Mouse (Mus musculus): ENCODE measurements around the gene Ptprq. TPM values are rescaled to one million over a fixed set of nuclear protein-coding genes. Genes with fewer than 3 reads are reported as not detected.

Gene Ptprq
- polyA plus RNA-seq, 1 experiment from 2014 or later, result 0.04 TPM

GRCm38 (mm10) chr10:107698716-107699115, 21.1 kb downstream of the Ptprq start:
- H3K27me3 ChIP-seq (ENCODE audit: poor library complexity, severe bottlenecking), result no peaks in the 10 kb centered on the region
- WGBS, result 83% methylated on average over 2 of the region's 2 CpGs
- H3K4me1 ChIP-seq, result no peaks in the 10 kb centered on the region
- H3K27ac ChIP-seq, result no peak overlapping the region
- H3K36me3 ChIP-seq (replicated peaks), result no peaks in the 10 kb centered on the region
- DNase-seq (ENCODE audit: extremely low spot score, low spot score), result no peak
- no peaks in the 10 kb centered on the region for H3K9me3 ChIP-seq
- no peak overlapping the region for H3K4me3 ChIP-seq

DNA sequence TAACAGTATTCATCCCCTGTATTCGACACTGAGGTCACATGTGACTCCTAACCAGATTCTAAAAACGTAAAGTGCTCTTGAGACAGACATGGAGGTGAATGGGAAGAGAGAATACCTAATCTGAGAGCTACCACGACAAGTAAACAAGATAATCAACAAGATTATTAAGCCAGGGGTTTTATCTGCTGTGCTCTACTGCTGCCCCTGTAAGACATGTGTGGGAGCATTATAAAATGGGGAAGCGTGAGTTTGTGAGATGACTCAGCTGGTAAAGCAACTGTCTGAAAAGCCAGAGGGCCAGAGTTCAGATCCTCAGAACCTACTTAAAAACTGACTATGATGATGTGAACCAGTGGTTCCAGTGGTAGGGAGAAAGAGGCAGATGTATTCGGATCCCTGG, 22.7 kb downstream of the Ptprq start:
- H3K36me3 ChIP-seq (replicated peaks), result no peaks in the 10 kb centered on the region
- no peaks in the 10 kb centered on the region for H3K4me1 ChIP-seq
- WGBS, result 87% methylated on average over 5 of the region's 5 CpGs
- no peaks in the 10 kb centered on the region for H3K27me3 ChIP-seq (ENCODE audit: poor library complexity, severe bottlenecking)
- no peaks in the 10 kb centered on the region for H3K9me3 ChIP-seq
- H3K4me3 ChIP-seq, result no peak overlapping the region
- DNase-seq (ENCODE audit: extremely low spot score, low spot score), result no peak
- no peak overlapping the region for H3K27ac ChIP-seq

GRCm38 (mm10) chr10:107687382-107687781, 32.5 kb downstream of the Ptprq start:
- Histone ChIP-seq H3K36me3 (replicated peaks) (no peaks in the 10 kb centered on the region), H3K27ac (no peak overlapping the region), H3K27me3 (ENCODE audit: poor library complexity, severe bottlenecking) (no peaks in the 10 kb centered on the region), H3K4me1 (no peaks in the 10 kb centered on the region), H3K4me3 (no peak overlapping the region), H3K9me3 (no peaks in the 10 kb centered on the region)
- no peak for DNase-seq (ENCODE audit: extremely low spot score, low spot score)
- 87% methylated on average over 6 of the region's 6 CpGs for WGBS

GRCm38 (mm10) chr10:107675994-107676393, 43.9 kb downstream of the Ptprq start:
- Histone ChIP-seq H3K9me3 (no peaks in the 10 kb centered on the region), H3K4me3 (no peak overlapping the region), H3K36me3 (replicated peaks) (no peaks in the 10 kb centered on the region), H3K27me3 (ENCODE audit: poor library complexity, severe bottlenecking) (no peaks in the 10 kb centered on the region), H3K27ac (0 out of 2 replicates have a peak overlapping the region, but pooled peaks have one; percentile 53), H3K4me1 (peaks cover 5% of the 10 kb centered on the region; the same call in 1 of the 2 replicates)
- no peak for DNase-seq (ENCODE audit: extremely low spot score, low spot score)
- 66% methylated on average over 1 of the region's 1 CpGs for WGBS

- no peak for DNase-seq (ENCODE audit: extremely low spot score, low spot score)
- H3K4me3 ChIP-seq, result no peak overlapping the region
- H3K27me3 ChIP-seq (ENCODE audit: poor library complexity, severe bottlenecking), result no peaks in the 10 kb centered on the region
- no peak overlapping the region for H3K27ac ChIP-seq
- H3K9me3 ChIP-seq, result no peaks in the 10 kb centered on the region
- H3K4me1 ChIP-seq, result no peaks in the 10 kb centered on the region
- H3K36me3 ChIP-seq (replicated peaks), result no peaks in the 10 kb centered on the region
- WGBS, result 87% methylated on average over 4 of the region's 4 CpGs
Measured at GRCm38 (mm10) chr10:107668374-107669094, 51.3 kb downstream of the Ptprq start.

- Histone ChIP-seq H3K27ac (no peak overlapping the region), H3K27me3 (ENCODE audit: poor library complexity, severe bottlenecking) (no peaks in the 10 kb centered on the region), H3K9me3 (no peaks in the 10 kb centered on the region), H3K36me3 (replicated peaks) (no peaks in the 10 kb centered on the region), H3K4me3 (no peak overlapping the region), H3K4me1 (no peaks in the 10 kb centered on the region)
- WGBS, result 78% methylated on average over 5 of the region's 5 CpGs
- no peak for DNase-seq (ENCODE audit: extremely low spot score, low spot score)
Measured at GRCm38 (mm10) chr10:107662372-107663065, 57.3 kb downstream of the Ptprq start.

DNA sequence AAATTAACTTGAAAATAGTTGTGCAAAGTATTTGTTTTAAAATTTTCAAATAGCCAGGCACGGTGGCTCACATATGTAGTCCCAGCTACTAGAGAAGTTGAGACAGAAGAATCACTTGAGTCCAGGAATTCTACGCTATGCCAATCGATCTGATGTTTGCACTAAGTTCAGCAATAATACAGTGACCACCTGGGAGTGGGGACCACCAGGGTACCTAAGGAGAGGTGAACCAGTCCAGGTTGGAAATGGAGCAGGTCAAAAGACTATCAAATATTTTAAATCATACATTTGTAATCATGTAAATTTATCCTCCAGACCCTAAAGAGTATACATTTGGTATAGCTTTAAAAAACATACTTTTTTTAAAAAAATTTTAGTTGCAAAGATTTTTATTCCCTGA, 57.9 kb downstream of the Ptprq start:
- WGBS, result 93% methylated on average over 3 of the region's 3 CpGs
- Histone ChIP-seq H3K27ac (no peak overlapping the region), H3K4me1 (no peaks in the 10 kb centered on the region), H3K27me3 (ENCODE audit: poor library complexity, severe bottlenecking) (no peaks in the 10 kb centered on the region), H3K9me3 (no peaks in the 10 kb centered on the region), H3K36me3 (replicated peaks) (no peaks in the 10 kb centered on the region), H3K4me3 (no peak overlapping the region)
- no peak for DNase-seq (ENCODE audit: extremely low spot score, low spot score)

GRCm38 (mm10) chr10:107659141-107659540, 60.7 kb downstream of the Ptprq start:
- 81% methylated on average over 2 of the region's 2 CpGs for WGBS
- H3K9me3 ChIP-seq, result no peaks in the 10 kb centered on the region
- H3K4me1 ChIP-seq, result no peaks in the 10 kb centered on the region
- no peak overlapping the region for H3K4me3 ChIP-seq
- no peaks in the 10 kb centered on the region for H3K36me3 ChIP-seq (replicated peaks)
- no peak for DNase-seq (ENCODE audit: extremely low spot score, low spot score)
- H3K27ac ChIP-seq, result no peak overlapping the region
- H3K27me3 ChIP-seq (ENCODE audit: poor library complexity, severe bottlenecking), result no peaks in the 10 kb centered on the region

- WGBS, result 88% methylated on average over 2 of the region's 2 CpGs
- no peak for DNase-seq (ENCODE audit: extremely low spot score, low spot score)
- H3K27ac ChIP-seq, result no peak overlapping the region
Measured at GRCm38 (mm10) chr10:107649687-107650086, 70.2 kb downstream of the Ptprq start.

GRCm38 (mm10) chr10:107628104-107628503, 91.7 kb downstream of the Ptprq start:
- Histone ChIP-seq H3K36me3 (replicated peaks) (no peaks in the 10 kb centered on the region), H3K4me3 (no peak overlapping the region), H3K27ac (no peak overlapping the region), H3K4me1 (no peaks in the 10 kb centered on the region), H3K9me3 (no peaks in the 10 kb centered on the region), H3K27me3 (ENCODE audit: poor library complexity, severe bottlenecking) (no peaks in the 10 kb centered on the region)
- WGBS, result 82% methylated on average over 3 of the region's 3 CpGs
- no peak for DNase-seq (ENCODE audit: extremely low spot score, low spot score)

More at GRCm38 (mm10) chr10:107649687-107650086, 70.2 kb downstream of the Ptprq start:
- H3K27me3 ChIP-seq (ENCODE audit: poor library complexity, severe bottlenecking), result no peaks in the 10 kb centered on the region
- H3K9me3 ChIP-seq, result no peaks in the 10 kb centered on the region
- no peak overlapping the region for H3K4me3 ChIP-seq
- H3K4me1 ChIP-seq, result no peaks in the 10 kb centered on the region
- no peaks in the 10 kb centered on the region for H3K36me3 ChIP-seq (replicated peaks)

GRCm38 (mm10) chr10:107626648-107627047, 93.2 kb downstream of the Ptprq start:
- H3K4me3 ChIP-seq, result no peak overlapping the region
- H3K36me3 ChIP-seq (replicated peaks), result no peaks in the 10 kb centered on the region
- no peaks in the 10 kb centered on the region for H3K27me3 ChIP-seq (ENCODE audit: poor library complexity, severe bottlenecking)
- WGBS, result 77% methylated on average over 1 of the region's 1 CpGs
- no peaks in the 10 kb centered on the region for H3K4me1 ChIP-seq
- no peaks in the 10 kb centered on the region for H3K9me3 ChIP-seq
- DNase-seq (ENCODE audit: extremely low spot score, low spot score), result no peak
- no peak overlapping the region for H3K27ac ChIP-seq

- no peak overlapping the region for H3K4me3 ChIP-seq
- WGBS, result 84% methylated on average over 4 of the region's 4 CpGs
- H3K27ac ChIP-seq, result no peak overlapping the region
- H3K9me3 ChIP-seq, result no peaks in the 10 kb centered on the region
- no peaks in the 10 kb centered on the region for H3K27me3 ChIP-seq (ENCODE audit: poor library complexity, severe bottlenecking)
- no peaks in the 10 kb centered on the region for H3K4me1 ChIP-seq
- no peak for DNase-seq (ENCODE audit: extremely low spot score, low spot score)
- H3K36me3 ChIP-seq (replicated peaks), result no peaks in the 10 kb centered on the region
Measured at GRCm38 (mm10) chr10:107624211-107624610, 95.6 kb downstream of the Ptprq start.

DNA sequence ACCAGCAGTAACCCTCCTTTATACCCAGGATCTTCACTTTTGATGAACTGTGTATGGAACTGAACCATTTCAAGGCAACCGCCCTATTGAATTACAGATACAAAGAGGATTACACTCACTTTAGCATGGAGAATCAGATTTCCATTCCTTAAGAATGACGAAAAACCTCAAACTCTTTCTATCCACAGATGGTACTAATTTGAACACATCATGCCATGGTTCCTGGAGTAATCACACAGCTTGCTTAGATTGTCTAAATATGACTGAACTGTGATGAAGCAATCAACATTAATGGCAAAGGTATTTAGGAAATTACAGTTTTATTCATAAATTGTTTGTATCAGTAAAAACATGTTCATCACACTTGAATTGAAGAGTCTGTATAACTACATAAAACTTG, 104.4 kb downstream of the Ptprq start:
- 57% methylated on average over 2 of the region's 2 CpGs for WGBS
- Histone ChIP-seq H3K4me1 (peaks cover 5% of the 10 kb centered on the region; the same call in 1 of the 2 replicates), H3K27ac (no peak overlapping the region), H3K4me3 (no peak overlapping the region), H3K27me3 (ENCODE audit: poor library complexity, severe bottlenecking) (no peaks in the 10 kb centered on the region), H3K36me3 (replicated peaks) (no peaks in the 10 kb centered on the region), H3K9me3 (0 out of 2 replicates have a peak, but pooled peaks cover 3% of the 10 kb centered on the region)
- no peak for DNase-seq (ENCODE audit: extremely low spot score, low spot score)
